Mouse (Mus musculus) cerebellum, adult 2 months (tissue): ENCODE results near the gene Tpm1.

ENCODE experiments used
- CTCF ChIP-seq: fragments of 200-500 bp; IDR thresholded peaks from 2 replicates; pipeline ENCODE4 v1.5.1; 2011; ENCODE audit warnings: low read depth, mild to moderate bottlenecking, control low read depth, low read length, moderate library complexity, borderline replicate concordance; ENCODE audit not compliant: insufficient read depth
- POLR2A ChIP-seq: fragments of 200-500 bp; IDR thresholded peaks from 2 replicates; pipeline ENCODE4 v1.6.1; 2011; ENCODE audit warnings: low read length, control low read depth, borderline replicate concordance; ENCODE audit not compliant: insufficient read depth

- TF ChIP-seq CTCF (no peak), POLR2A (no peak)
Measured at GRCm38 (mm10) chr9:67032611-67033010, 16.6 kb downstream of the Tpm1 start.
